Mouse (Mus musculus) T-cell, adult 2 months (primary cell): ENCODE measurements around the gene Atad5.
A peak's percentile ranks its signal among the peaks of the same experiment; 100 is the strongest.

ENCODE experiments used
- DNase-seq: peaks from one replicate; pipeline ENCODE4 v3.0.0; 2022; ENCODE audit warnings: low spot score

Atad5 gene

DNA sequence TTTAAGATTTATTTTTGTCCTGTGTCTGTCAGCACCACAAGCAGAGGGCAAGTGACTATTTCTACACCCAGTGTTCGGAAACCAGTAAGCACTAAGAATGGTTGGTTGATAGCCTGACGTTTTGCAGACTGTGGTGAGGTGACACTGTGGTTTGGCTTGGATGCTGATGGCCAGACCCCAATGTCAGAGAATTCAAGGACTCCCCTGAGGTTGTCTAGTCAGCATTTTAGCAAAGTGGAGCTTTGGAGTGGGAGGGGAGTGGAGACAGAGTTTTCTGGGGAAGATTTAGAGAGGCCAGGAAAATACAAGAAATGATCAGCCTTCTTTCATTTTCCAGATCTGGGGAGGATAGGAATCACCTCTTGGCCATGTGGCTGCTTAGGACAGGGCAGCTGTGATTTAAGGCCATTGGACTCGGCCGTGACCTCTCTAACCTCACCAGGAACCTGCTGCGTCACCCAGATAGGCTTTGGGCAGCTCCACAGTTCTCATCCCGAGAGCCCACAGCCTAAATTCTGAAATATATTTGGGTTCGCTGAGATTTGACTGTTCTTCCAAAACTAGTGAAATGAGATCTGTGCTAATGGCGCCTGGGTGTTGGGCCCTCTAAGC is 60.3 kb downstream of the Atad5 start:
- no peak for DNase-seq

DNA sequence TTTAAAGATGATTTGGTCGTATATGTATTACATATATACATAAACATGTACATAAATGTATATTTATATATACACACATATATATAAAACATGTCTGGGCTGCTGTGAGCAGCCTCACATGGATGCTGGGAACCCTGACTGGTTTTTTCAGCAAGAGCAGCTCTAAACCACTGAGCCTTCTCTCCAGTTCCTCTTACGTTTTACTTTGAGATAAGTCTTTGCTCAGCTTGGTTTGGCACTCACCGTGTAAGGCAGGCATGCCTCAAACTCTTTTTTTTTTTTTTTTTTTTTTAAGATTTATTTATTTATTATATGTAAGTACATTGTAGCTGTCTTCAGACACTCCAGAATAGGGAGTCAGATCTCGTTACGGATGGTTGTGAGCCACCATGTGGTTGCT is 61.4 kb downstream of the Atad5 start:
- no peak for DNase-seq

GRCm38 (mm10) chr11:80151541-80151940 is 62.3 kb downstream of the Atad5 start:
- DNase-seq: no peak

DNA sequence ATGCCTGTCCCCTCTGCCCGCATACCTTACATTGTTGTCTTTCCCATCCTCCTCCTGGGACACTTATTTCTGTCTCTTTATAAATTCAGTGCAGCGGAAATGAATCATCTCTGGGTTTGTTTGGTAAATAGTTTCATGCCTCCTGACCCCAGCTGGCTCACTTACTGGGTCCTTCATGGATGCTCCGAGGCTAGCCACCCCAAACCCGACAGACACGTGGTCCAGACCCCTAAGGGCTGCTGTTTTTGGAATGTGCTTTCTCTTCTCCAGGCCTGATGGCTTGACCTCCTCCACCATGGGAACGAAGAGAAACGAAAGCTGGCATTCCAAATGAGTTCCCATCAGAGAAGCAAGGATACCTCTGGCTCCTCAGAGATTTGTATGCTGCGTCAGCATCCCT is 63.2 kb downstream of the Atad5 start:
- DNase-seq: no peak

- DNase-seq: peak; percentile 82
Measured at GRCm38 (mm10) chr11:80153857-80154495, 64.8 kb downstream of the Atad5 start, which contains the start of gene Adap2. Gene Adap2, plus strand, starts transcription at chr11:80154105.

GRCm38 (mm10) chr11:80154501-80154900 is 65.3 kb downstream of the Atad5 start:
- no peak for DNase-seq

- DNase-seq: no peak
Measured at GRCm38 (mm10) chr11:80155541-80155940, 66.3 kb downstream of the Atad5 start.

GRCm38 (mm10) chr11:80155961-80156360 is 66.8 kb downstream of the Atad5 start:
- DNase-seq: no peak

- DNase-seq: no peak
Measured at GRCm38 (mm10) chr11:80156841-80157240, 67.6 kb downstream of the Atad5 start.

DNA sequence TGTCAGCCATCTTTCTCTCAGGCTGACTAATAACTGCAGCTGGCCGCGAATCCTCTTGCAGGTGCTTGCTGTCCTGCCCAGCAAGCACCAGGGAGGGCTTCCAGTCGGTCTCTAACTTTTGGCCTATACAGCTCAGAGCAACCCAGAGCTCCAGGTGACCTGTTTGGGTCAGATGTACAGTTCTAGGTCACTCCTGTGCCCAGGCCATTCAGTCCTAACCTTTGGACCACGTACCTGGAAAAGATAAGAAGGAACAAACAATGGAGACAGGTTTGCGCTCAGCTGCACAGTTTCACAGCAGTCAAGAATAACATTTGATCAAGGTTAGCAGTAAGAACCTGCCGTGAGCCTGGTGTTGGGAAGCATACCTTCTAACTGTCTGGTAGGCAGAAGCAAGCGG is 69.8 kb downstream of the Atad5 start:
- DNase-seq: no peak

- DNase-seq: no peak
Measured at GRCm38 (mm10) chr11:80161041-80161440, 71.8 kb downstream of the Atad5 start.

DNA sequence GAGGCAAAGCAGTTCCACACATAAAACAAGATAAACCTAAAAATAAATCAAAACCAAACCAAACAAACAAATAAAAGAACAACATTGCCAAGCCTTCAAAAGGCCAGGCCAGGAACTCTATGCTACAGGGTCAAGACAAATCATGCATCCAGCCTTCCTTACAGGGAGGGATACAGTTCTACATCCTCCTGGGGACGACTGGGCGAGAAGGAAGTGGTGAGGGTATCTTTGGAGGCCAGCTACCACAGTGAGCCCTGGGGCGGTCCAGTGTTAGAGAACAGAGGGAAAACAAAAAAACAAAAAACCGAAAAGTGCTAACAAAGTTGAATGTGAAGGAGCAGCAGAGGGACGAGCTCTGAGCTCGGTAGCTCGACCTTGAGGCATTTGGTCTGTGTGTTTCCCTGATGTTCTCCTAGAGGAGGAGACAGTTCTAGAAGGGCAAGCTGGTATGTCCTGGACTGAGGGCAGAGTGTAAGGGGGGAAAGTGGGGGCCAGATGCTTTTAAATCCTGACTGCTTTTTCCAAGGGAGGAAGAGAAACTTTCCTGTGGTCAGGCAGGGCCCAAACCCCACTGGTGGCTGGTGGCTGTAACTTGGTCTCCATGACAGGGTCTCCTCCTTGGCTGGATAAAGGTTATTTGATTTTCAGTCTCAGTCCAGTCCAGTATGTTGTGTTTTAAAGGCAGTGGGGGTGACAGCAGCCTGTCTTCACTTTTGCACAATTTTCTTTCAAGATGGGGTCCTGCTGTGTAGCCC is 74.3 kb downstream of the Atad5 start:
- DNase-seq: no peak

- no peak for DNase-seq
Measured at GRCm38 (mm10) chr11:80164224-80164623, 75.0 kb downstream of the Atad5 start.

DNA sequence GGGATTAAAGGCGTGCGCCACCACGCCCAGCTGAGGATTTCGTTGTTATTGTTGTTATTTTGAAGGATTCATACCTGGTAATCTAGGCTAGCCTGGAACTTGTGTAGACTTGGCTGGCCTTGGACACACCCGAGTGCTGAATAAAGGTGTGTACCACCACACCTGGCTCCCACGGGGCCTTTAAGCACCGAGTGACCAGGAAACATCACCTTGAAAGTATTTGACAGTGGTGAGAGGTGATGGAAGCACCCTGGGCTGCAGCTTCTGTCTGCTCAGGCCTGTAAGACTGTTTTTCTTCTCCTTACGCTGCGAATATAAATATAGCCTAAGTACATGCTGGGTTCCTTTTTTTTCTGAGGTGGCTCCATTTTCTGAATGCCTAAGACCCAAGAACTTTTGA is 78.9 kb downstream of the Atad5 start:
- no peak for DNase-seq

GRCm38 (mm10) chr11:80168611-80169249 is 79.5 kb downstream of the Atad5 start:
- no peak for DNase-seq

- no peak for DNase-seq
Measured at GRCm38 (mm10) chr11:80169629-80170028, 80.4 kb downstream of the Atad5 start.

- no peak for DNase-seq
Measured at GRCm38 (mm10) chr11:80170351-80170750, 81.2 kb downstream of the Atad5 start.

DNA sequence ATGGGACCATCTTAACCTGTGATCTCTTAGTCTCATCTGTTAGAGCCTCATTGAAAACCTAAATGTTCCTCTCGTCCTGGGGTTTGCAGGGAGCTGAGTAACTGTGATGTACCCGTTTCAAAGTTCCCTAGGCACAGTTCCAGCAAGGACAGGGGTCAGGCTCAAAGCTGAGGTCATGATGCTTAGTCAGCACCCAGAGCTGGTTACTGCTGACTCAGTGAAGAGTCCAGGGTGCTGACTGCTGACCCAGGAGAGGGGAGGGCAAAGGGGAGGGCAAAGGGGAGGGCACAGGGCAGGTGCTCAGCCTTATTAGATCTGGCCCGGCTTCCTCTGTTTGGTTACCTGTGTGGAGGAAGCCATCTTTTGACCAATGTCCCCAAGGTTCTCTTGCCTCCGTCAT is 82.7 kb downstream of the Atad5 start:
- DNase-seq: no peak

- DNase-seq: no peak
Measured at GRCm38 (mm10) chr11:80173963-80174670, 84.9 kb downstream of the Atad5 start.

- DNase-seq: no peak
Measured at GRCm38 (mm10) chr11:80176911-80177895, 88.0 kb downstream of the Atad5 start.

GRCm38 (mm10) chr11:80178316-80178715 is 89.1 kb downstream of the Atad5 start:
- DNase-seq: no peak
